Mouse (Mus musculus) midbrain, embryonic 16.5 days (tissue): Measurements from ENCODE around the gene Slc26a5. TPM values are rescaled to one million over a fixed set of nuclear protein-coding genes. Genes with fewer than 3 reads are reported as not detected.
A peak's percentile ranks its signal among the peaks of the same experiment; 100 is the strongest.

Experiments
- ATAC-seq: fragments of 200-750 bp; cut with Nextera tagmentation; 2 replicates; pipeline ENCODE4 v1.8.0; 2017; ENCODE audit warnings: moderate TSS enrichment
- H3K27ac ChIP-seq: fragments of 300-500 bp; sonication (generic); 2 replicates; pipeline ENCODE4 v1.5.1; 2014; ENCODE audit warnings: mild to moderate bottlenecking, low read length, mixed read lengths
- H3K27me3 ChIP-seq: fragments of 300-500 bp; sonication (generic); 2 replicates; pipeline ENCODE4 v1.6.1; 2014; ENCODE audit warnings: low read depth, low read length, mixed read lengths; ENCODE audit not compliant: control insufficient read depth, insufficient read depth
- H3K36me3 ChIP-seq: fragments of 300-500 bp; sonication (generic); 2 replicates; pipeline ENCODE4 v1.6.1; 2014; ENCODE audit warnings: mild to moderate bottlenecking, low read length, moderate library complexity, mixed read lengths; ENCODE audit not compliant: control insufficient read depth, insufficient read depth
- H3K4me1 ChIP-seq: fragments of 300-500 bp; sonication (generic); 2 replicates; pipeline ENCODE4 v1.6.1; 2014; ENCODE audit warnings: mild to moderate bottlenecking, low read length, mixed read lengths; ENCODE audit not compliant: control insufficient read depth, insufficient read depth
- H3K4me2 ChIP-seq: fragments of 300-500 bp; sonication (generic); 2 replicates; pipeline ENCODE4 v1.6.1; 2014; ENCODE audit warnings: mild to moderate bottlenecking, low read length, mixed read lengths
- H3K4me3 ChIP-seq: fragments of 300-500 bp; sonication (generic); 2 replicates; pipeline ENCODE4 v1.5.1; 2014; ENCODE audit warnings: low read depth, mild to moderate bottlenecking, low read length, moderate library complexity, mixed read lengths
- H3K9ac ChIP-seq: fragments of 300-500 bp; sonication (generic); 2 replicates; pipeline ENCODE4 v1.6.1; 2014; ENCODE audit warnings: low read depth, low read length, mixed read lengths
- H3K9me3 ChIP-seq: fragments of 300-500 bp; sonication (generic); replicated peaks from 2 replicates; pipeline ENCODE4 v1.6.1; 2014; ENCODE audit warnings: mild to moderate bottlenecking, low read length, mixed read lengths; ENCODE audit not compliant: control insufficient read depth, poor library complexity, severe bottlenecking
- WGBS: fragments of 180-500 bp; shearing (Covaris S2); extraction: QIAGEN DNeasy Blood & Tissue Kit; methylation state at CpG from one replicate; pipeline ENCODE4 v1.1.7; 2014; 5-methylcytosine and 5-hydroxymethylcytosine counted together
- polyA plus RNA-seq: library from polyadenylated mRNA; unstranded; fragments of >200 nt; fragmentation: Nextera tagmentation; extraction: Ambion mirVana; gene quantifications from 2 replicates; pipeline ENCODE4 v1.2.1, GENCODE M21; 2015

Gene Slc26a5
- polyA plus RNA-seq, 1 experiment from 2014 or later = 0.34 TPM

- Histone ChIP-seq H3K4me3 (no peak overlapping the region), H3K27me3 (no peaks in the 10 kb centered on the region), H3K4me2 (no peak overlapping the region), H3K4me1 (no peaks in the 10 kb centered on the region), H3K9me3 (no peaks in the 10 kb centered on the region), H3K36me3 (0 out of 2 replicates have a peak, but pooled peaks cover 2% of the 10 kb centered on the region), H3K9ac (no peak overlapping the region), H3K27ac (no peak overlapping the region)
- 86% methylated on average over 3 of the region's 3 CpGs for WGBS
- no peak for ATAC-seq
These were observed 28.8 kb upstream of the Slc26a5 start for GRCm38 (mm10) chr5:21894168-21894567.

- no peaks in the 10 kb centered on the region for H3K9me3 ChIP-seq
- no peak overlapping the region for H3K4me3 ChIP-seq
- 65% methylated on average over 8 of the region's 8 CpGs for WGBS
- H3K36me3 ChIP-seq = no peaks in the 10 kb centered on the region
- peak overlapping the region; percentile 47; the same call in 1 of the 2 replicates for H3K27ac ChIP-seq
- H3K9ac ChIP-seq = peak overlapping the region; percentile 50; the same call in 1 of the 2 replicates
- ATAC-seq = peak; percentile 54; the same call in 1 of the 2 replicates
- no peaks in the 10 kb centered on the region for H3K27me3 ChIP-seq
- peak overlapping the region; percentile 71 for H3K4me2 ChIP-seq
- peaks cover 6% of the 10 kb centered on the region; the same call in 1 of the 2 replicates for H3K4me1 ChIP-seq
These were observed 1.3 kb upstream of the Slc26a5 start for GRCm38 (mm10) chr5:21866750-21867149.

GRCm38 (mm10) chr5:21866311-21866712 lies 908 bp upstream of the Slc26a5 start:
- peak; percentile 96 for ATAC-seq
- H3K36me3 ChIP-seq = no peaks in the 10 kb centered on the region

GRCm38 (mm10) chr5:21858653-21859052 lies 6.8 kb downstream of the Slc26a5 start:
- H3K27me3 ChIP-seq = no peaks in the 10 kb centered on the region
- H3K4me2 ChIP-seq = no peak overlapping the region
- ATAC-seq = no peak
- no peak overlapping the region for H3K9ac ChIP-seq
- WGBS = 89% methylated on average over 7 of the region's 7 CpGs
- H3K4me3 ChIP-seq = no peak overlapping the region
- no peaks in the 10 kb centered on the region for H3K9me3 ChIP-seq
- no peaks in the 10 kb centered on the region for H3K36me3 ChIP-seq
- H3K27ac ChIP-seq = no peak overlapping the region
- no peaks in the 10 kb centered on the region for H3K4me1 ChIP-seq

More at GRCm38 (mm10) chr5:21866311-21866712, 908 bp upstream of the Slc26a5 start:
- Histone ChIP-seq H3K27ac (peak overlapping the region; percentile 50; the same call in 1 of the 2 replicates), H3K4me3 (peak overlapping the region; percentile 42), H3K4me2 (peak overlapping the region; percentile 71), H3K9me3 (no peaks in the 10 kb centered on the region), H3K4me1 (peaks cover 6% of the 10 kb centered on the region; the same call in 1 of the 2 replicates), H3K27me3 (no peaks in the 10 kb centered on the region), H3K9ac (peak overlapping the region; percentile 50)
- 6% methylated on average over 6 of the region's 6 CpGs for WGBS

- ATAC-seq = peak; percentile 58; the same call in 1 of the 2 replicates
- 41% methylated on average over 10 of the region's 10 CpGs for WGBS
These were observed 13.6 kb downstream of the Slc26a5 start for GRCm38 (mm10) chr5:21851679-21852340.

GRCm38 (mm10) chr5:21847438-21847837 lies 18.0 kb downstream of the Slc26a5 start:
- Histone ChIP-seq H3K4me3 (no peak overlapping the region), H3K9me3 (no peaks in the 10 kb centered on the region), H3K36me3 (no peaks in the 10 kb centered on the region), H3K4me1 (no peaks in the 10 kb centered on the region), H3K27ac (no peak overlapping the region), H3K4me2 (no peak overlapping the region), H3K27me3 (no peaks in the 10 kb centered on the region), H3K9ac (no peak overlapping the region)
- 87% methylated on average over 6 of the region's 6 CpGs for WGBS
- no peak for ATAC-seq

More at GRCm38 (mm10) chr5:21851679-21852340, 13.6 kb downstream of the Slc26a5 start:
- no peak overlapping the region for H3K9ac ChIP-seq
- H3K4me2 ChIP-seq = no peak overlapping the region
- no peak overlapping the region for H3K27ac ChIP-seq
- H3K4me1 ChIP-seq = no peaks in the 10 kb centered on the region
- no peaks in the 10 kb centered on the region for H3K27me3 ChIP-seq
- no peaks in the 10 kb centered on the region for H3K9me3 ChIP-seq
- no peak overlapping the region for H3K4me3 ChIP-seq
- H3K36me3 ChIP-seq = no peaks in the 10 kb centered on the region

- no peaks in the 10 kb centered on the region for H3K9me3 ChIP-seq
- H3K27me3 ChIP-seq = no peaks in the 10 kb centered on the region
- no peak overlapping the region for H3K9ac ChIP-seq
- ATAC-seq = no peak
- H3K4me3 ChIP-seq = no peak overlapping the region
- H3K4me2 ChIP-seq = no peak overlapping the region
- WGBS = 86% methylated on average over 20 of the region's 20 CpGs
- no peak overlapping the region for H3K27ac ChIP-seq
- no peaks in the 10 kb centered on the region for H3K4me1 ChIP-seq
- no peaks in the 10 kb centered on the region for H3K36me3 ChIP-seq
These were observed 18.7 kb downstream of the Slc26a5 start for GRCm38 (mm10) chr5:21846616-21847290.

- no peaks in the 10 kb centered on the region for H3K27me3 ChIP-seq
- H3K9me3 ChIP-seq = no peaks in the 10 kb centered on the region
- no peak overlapping the region for H3K4me2 ChIP-seq
- ATAC-seq = no peak
- no peak overlapping the region for H3K27ac ChIP-seq
- H3K9ac ChIP-seq = no peak overlapping the region
- no peaks in the 10 kb centered on the region for H3K4me1 ChIP-seq
- H3K36me3 ChIP-seq = no peaks in the 10 kb centered on the region
- WGBS = 77% methylated on average over 4 of the region's 4 CpGs
- H3K4me3 ChIP-seq = no peak overlapping the region
These were observed 20.7 kb downstream of the Slc26a5 start for GRCm38 (mm10) chr5:21844676-21845075.

- H3K4me1 ChIP-seq = no peaks in the 10 kb centered on the region
- no peak overlapping the region for H3K4me3 ChIP-seq
- no peaks in the 10 kb centered on the region for H3K27me3 ChIP-seq
- no peaks in the 10 kb centered on the region for H3K36me3 ChIP-seq
- no peaks in the 10 kb centered on the region for H3K9me3 ChIP-seq
- 82% methylated on average over 3 of the region's 3 CpGs for WGBS
- H3K27ac ChIP-seq = no peak overlapping the region
- H3K4me2 ChIP-seq = no peak overlapping the region
- no peak for ATAC-seq
- H3K9ac ChIP-seq = no peak overlapping the region
These were observed 33.6 kb downstream of the Slc26a5 start for GRCm38 (mm10) chr5:21831761-21832160.
